Mouse (Mus musculus) G1E (cell line): ENCODE results near the gene Fxyd1. TPM values are rescaled to one million over a fixed set of nuclear protein-coding genes. Genes with fewer than 3 reads are reported as not detected.

Source experiments
- ATAC-seq: 2 replicates; pipeline ENCODE4 v1.8.0; 2016; ENCODE audit warnings: mild to moderate bottlenecking; ENCODE audit not compliant: insufficient number of reproducible peaks, poor library complexity, low FRiP score, severe bottlenecking; ENCODE audit errors: extremely low read depth
- DNase-seq: peaks from one replicate; pipeline ENCODE4 v3.0.0; 2012; ENCODE audit warnings: low spot score
- H3K27me3 ChIP-seq: 2 replicates; pipeline ENCODE4 v1.6.1; 2012; ENCODE audit warnings: mild to moderate bottlenecking, low read length, inconsistent platforms; ENCODE audit not compliant: insufficient read depth
- H3K36me3 ChIP-seq: replicated peaks from 2 replicates; pipeline ENCODE3; 2012; ENCODE audit warnings: mild to moderate bottlenecking, inconsistent platforms
- H3K4me1 ChIP-seq: 2 replicates; pipeline ENCODE4 v1.6.1; 2012; ENCODE audit warnings: low read depth, low read length, inconsistent platforms, mixed read lengths; ENCODE audit not compliant: insufficient read depth
- H3K4me3 ChIP-seq: 2 replicates; pipeline ENCODE4 v1.5.1; 2012; ENCODE audit warnings: low read depth, mild to moderate bottlenecking, inconsistent platforms, low read length, moderate library complexity, mixed read lengths
- H3K9me3 ChIP-seq: replicated peaks from 2 replicates; pipeline ENCODE4 v1.6.1; 2012; ENCODE audit warnings: inconsistent platforms
- CTCF ChIP-seq: IDR thresholded peaks from 2 replicates; pipeline ENCODE4 v1.5.1; 2012; ENCODE audit warnings: low read depth, low read length, inconsistent platforms, mixed read lengths
- GATA1 ChIP-seq: IDR thresholded peaks from 2 replicates; pipeline ENCODE4 v1.6.1; 2012; ENCODE audit warnings: borderline replicate concordance, low read length, inconsistent platforms, mixed read lengths
- GATA2 ChIP-seq: IDR thresholded peaks from 2 replicates; pipeline ENCODE4 v1.6.1; 2012; ENCODE audit warnings: low read depth, low read length, inconsistent platforms, borderline replicate concordance
- POLR2AphosphoS5 ChIP-seq: IDR thresholded peaks from 2 replicates; pipeline ENCODE4 v1.6.1; 2012; ENCODE audit warnings: low read depth, low read length, inconsistent platforms; ENCODE audit not compliant: insufficient replicate concordance
- TAL1 ChIP-seq: conservative IDR thresholded peaks from 2 replicates; pipeline ENCODE4 v1.6.1; 2012; ENCODE audit warnings: low read depth, low read length, inconsistent platforms, mixed read lengths
- polyA plus RNA-seq: library from polyadenylated mRNA; stranded (reverse); fragments of >175 nt; gene quantifications from 2 replicates; pipeline ENCODE4 v1.2.3, GENCODE M21; 2012
- total RNA-seq, 2 experiments: library from RNA; stranded (forward) in 1 of 2; stranded (reverse) in 1 of 2; fragments of 200-1000 nt in 1 of 2; fragments of >200 nt in 1 of 2; fragmentation: Nextera tagmentation in 1 of 2; gene quantifications; 2 replicates each; pipeline ENCODE4 v1.2.3; 2014 to 2017

The Fxyd1 gene
- total and polyA plus RNA-seq, 3 experiments, result not detected

DNA sequence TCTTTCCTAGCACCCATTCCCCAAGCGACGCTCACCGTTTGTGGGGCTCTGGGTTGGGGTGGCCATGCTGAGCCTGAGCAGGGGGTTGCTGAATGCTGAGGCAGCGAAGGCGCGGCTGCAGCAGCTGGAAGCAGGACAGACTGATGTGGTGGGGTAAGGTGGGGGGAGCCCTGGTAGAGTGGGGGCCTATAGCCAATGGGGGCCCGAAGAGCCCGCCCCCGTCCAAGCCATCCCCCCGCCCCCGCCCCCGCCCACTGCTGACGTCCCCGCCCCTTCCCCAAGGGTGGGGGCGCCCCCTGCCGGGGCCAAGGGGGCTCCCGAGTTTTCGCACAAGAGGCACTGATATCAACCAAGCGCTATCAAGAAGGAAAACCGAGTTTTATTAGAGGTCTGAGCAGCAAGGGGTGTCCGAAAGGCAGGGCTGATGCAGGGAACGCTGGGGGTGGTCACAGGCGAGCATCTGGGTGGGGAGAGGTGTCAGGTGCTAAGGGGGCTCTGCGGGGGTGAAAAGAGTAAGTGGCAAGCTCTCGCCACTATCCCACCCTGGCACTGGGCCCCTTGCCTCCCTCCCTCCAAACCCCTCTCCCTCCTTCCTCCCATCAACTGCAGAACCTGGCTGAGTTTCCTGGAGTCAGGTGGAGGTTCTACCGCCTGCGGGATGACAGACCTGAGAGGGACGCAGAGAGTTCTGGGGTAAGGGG is 5.5 kb downstream of the Fxyd1 start, which contains the start of gene Fxyd7:
Gene Fxyd7 (minus strand): TSS at position 147 of the 701 bp plus-strand sequence.
- Histone ChIP-seq H3K4me3 (no peak within 1 kb of the TSS), H3K4me1 (no peaks in the 10 kb centered on the region), H3K27me3 (peaks cover 4% of the 10 kb centered on the region; the same call in 1 of the 2 replicates), H3K9me3 (peaks cover 36% of the 10 kb centered on the region), H3K36me3 (no peaks in the 10 kb centered on the region)
- DNase-seq (no peak), ATAC-seq (no peak)
- TF ChIP-seq TAL1 (no peak), GATA1 (no peak), GATA2 (no peak), POLR2AphosphoS5 (no peak), CTCF (no peak)

DNA sequence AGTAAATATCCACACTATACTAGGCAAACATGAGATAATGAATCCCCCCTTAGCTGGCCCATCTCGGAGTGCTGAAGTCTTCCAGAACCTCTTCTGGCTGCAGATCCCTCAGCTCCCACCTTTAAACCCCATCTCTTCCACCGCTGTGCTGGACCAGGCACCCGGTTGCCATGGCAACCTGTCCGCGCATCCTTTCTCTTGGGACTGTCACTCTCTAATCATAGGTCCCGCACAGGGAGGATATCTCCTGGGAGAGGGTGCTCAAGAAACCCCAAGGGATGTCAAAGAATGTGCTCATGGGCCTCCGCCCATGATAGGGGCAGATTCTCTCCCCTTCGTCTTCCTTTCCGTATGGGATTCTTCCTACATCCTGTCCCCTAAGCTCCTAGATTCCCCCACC is 6.1 kb downstream of the Fxyd1 start:
- Histone ChIP-seq H3K9me3 (peaks cover 34% of the 10 kb centered on the region), H3K27me3 (peaks cover 4% of the 10 kb centered on the region; the same call in 1 of the 2 replicates), H3K36me3 (no peaks in the 10 kb centered on the region), H3K4me3 (no peak overlapping the region), H3K4me1 (no peaks in the 10 kb centered on the region)
- no peak for TF ChIP-seq GATA2
- no peak for TF ChIP-seq GATA1
- ATAC-seq (no peak), DNase-seq (no peak)

DNA sequence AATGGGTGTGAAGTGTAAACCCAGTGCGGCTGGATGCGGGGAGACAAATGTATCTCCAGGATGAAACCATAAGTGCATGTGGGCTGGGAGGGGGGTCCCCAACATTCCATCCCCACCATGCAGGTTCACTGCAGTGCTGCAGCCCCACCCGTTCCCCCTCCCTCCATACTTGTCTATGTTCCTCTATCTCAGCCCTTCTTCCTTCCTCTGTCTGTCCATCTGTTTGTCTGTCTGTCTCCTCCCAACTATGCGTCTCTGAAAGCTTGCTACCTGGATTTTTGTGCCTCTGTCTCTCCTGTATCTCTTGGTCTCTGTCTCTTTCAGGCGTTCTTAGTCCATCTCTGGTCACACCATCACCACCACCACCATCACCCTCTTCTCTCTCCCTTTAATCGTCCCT is 6.5 kb downstream of the Fxyd1 start:
- Histone ChIP-seq H3K27me3 (peaks cover 4% of the 10 kb centered on the region; the same call in 1 of the 2 replicates), H3K4me3 (no peak overlapping the region), H3K9me3 (peaks cover 34% of the 10 kb centered on the region), H3K4me1 (no peaks in the 10 kb centered on the region), H3K36me3 (no peaks in the 10 kb centered on the region)
- ATAC-seq (no peak), DNase-seq (no peak)
- no peak for TF ChIP-seq TAL1
- no peak for TF ChIP-seq GATA2
- TF ChIP-seq POLR2AphosphoS5, result no peak

DNA sequence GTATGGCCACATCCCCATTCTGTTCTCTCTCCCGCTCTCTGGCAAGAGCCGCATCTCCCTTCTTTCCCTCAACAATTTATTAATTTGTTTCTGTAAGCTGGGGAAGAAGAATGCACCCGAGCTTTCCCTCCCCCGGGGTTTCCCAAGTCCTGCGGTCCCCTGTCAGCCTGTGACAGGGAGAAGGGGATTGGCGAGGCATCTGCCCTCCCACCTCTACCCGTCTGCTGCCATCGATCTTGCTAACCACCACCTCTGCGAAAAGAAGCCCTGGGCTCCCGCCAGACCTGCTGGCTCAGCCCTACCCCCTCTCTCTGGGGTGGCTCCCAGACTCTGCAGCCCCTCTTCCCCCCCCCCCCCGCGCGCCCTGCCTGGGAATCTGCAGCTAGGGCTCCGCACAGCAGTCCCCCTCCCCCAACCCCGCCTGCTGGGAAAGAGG is 7.1 kb downstream of the Fxyd1 start:
- Histone ChIP-seq H3K4me1 (no peaks in the 10 kb centered on the region), H3K27me3 (peaks cover 4% of the 10 kb centered on the region; the same call in 1 of the 2 replicates), H3K4me3 (no peak overlapping the region), H3K36me3 (no peaks in the 10 kb centered on the region), H3K9me3 (peaks cover 32% of the 10 kb centered on the region)
- no peak for DNase-seq
- ATAC-seq, result no peak
- TF ChIP-seq GATA1 (no peak), GATA2 (no peak), TAL1 (no peak), CTCF (no peak), POLR2AphosphoS5 (no peak)

DNA sequence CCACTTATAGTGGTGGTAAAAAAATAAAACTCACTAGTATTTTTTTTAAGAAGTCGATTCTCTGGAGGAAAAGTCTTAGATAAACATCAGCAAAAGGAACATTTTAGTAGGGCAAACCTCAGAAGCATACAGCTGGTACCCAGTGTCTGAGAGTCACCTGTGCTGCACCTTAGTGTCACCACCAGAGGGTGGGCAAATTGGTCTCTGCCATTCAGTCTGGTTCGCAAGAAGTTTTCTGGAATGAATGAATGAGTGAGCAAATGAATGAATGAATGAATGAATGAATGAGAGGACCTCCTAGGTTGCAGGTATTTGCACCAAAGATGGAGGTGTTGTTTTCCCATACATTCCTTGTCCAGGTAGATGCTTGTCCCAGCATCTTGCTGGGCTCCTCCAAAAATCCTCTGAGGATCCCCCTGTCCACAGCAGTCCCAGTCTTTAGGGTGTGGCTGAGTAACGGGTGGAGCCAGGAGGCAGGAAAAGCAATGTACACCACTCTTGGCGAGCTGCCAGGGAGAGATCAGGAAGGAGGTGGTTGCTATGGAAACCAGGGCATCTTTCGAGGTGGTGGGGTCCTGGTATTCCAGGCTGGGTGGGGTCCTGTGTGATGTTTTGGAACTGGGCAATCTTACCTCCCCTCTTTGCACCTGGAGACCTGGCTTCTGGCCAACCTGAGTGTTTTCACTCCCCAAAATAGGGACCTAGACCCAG is 7.7 kb downstream of the Fxyd1 start:
- TF ChIP-seq CTCF (no peak), TAL1 (no peak), GATA1 (no peak), GATA2 (no peak), POLR2AphosphoS5 (no peak)
- no peak for DNase-seq
- no peaks in the 10 kb centered on the region for H3K4me1 ChIP-seq
- peaks cover 27% of the 10 kb centered on the region for H3K9me3 ChIP-seq
- no peak overlapping the region for H3K4me3 ChIP-seq
- H3K36me3 ChIP-seq, result no peaks in the 10 kb centered on the region
- peaks cover 4% of the 10 kb centered on the region; the same call in 1 of the 2 replicates for H3K27me3 ChIP-seq
- ATAC-seq, result no peak

DNA sequence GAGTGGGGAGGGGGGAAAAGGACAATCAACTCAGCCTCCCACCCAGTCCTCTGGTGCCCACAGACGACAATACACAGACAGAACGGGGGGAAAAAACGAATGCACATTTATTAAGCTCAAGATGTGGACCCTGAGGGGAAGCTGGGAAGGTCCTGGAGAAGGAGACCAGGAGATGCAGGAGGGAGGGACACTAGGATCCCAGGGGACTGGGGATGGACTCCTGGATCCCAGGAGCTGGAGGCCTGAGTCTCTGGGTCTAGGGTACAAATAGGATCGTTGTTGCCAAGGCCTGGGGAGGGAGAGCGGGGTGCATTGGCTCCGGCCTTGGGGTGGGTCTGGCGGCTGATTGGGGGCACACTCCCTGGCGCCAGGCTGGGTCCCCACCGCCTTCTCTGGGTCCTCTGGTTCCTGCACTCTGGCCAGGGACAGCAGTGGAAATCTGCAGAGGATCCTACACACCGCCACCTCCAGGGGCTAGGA is 14.5 kb downstream of the Fxyd1 start, which contains the start of gene Fxyd5:
Gene Fxyd5 (minus strand): TSS at position 51 of the 480 bp plus-strand sequence.
- no peak for DNase-seq
- Histone ChIP-seq H3K36me3 (no peaks in the 10 kb centered on the region), H3K9me3 (peaks cover 17% of the 10 kb centered on the region), H3K27me3 (no peaks in the 10 kb centered on the region), H3K4me1 (no peaks in the 10 kb centered on the region), H3K4me3 (no peak within 1 kb of the TSS)
- TF ChIP-seq GATA1, result no peak
- no peak for TF ChIP-seq GATA2
- ATAC-seq, result no peak
